Mouse (Mus musculus) megakaryocyte progenitor cell, adult 5-6 weeks (primary cell): ENCODE measurements around the gene Fam149b. TPM values are rescaled to one million over a fixed set of nuclear protein-coding genes. Genes with fewer than 3 reads are reported as not detected.

Experiments used
- ATAC-seq: replicated peaks from 2 replicates; pipeline ENCODE4 v1.8.0; 2016; ENCODE audit warnings: mild to moderate bottlenecking, moderate TSS enrichment, inconsistent platforms; ENCODE audit not compliant: poor library complexity
- total RNA-seq, 2 experiments: library from RNA; stranded (forward) in 1 of 2; stranded (reverse) in 1 of 2; fragments of 157-497, 149-512 nt in 1 of 2; fragments of 200-1000 nt in 1 of 2; gene quantifications; 2 replicates each; pipeline versions ENCODE4 v1.2.3 to v1.2.4; 2015 to 2017

Gene Fam149b
- total RNA-seq, 2 experiments from 2014 or later: 21.9 to 30.8 TPM

DNA sequence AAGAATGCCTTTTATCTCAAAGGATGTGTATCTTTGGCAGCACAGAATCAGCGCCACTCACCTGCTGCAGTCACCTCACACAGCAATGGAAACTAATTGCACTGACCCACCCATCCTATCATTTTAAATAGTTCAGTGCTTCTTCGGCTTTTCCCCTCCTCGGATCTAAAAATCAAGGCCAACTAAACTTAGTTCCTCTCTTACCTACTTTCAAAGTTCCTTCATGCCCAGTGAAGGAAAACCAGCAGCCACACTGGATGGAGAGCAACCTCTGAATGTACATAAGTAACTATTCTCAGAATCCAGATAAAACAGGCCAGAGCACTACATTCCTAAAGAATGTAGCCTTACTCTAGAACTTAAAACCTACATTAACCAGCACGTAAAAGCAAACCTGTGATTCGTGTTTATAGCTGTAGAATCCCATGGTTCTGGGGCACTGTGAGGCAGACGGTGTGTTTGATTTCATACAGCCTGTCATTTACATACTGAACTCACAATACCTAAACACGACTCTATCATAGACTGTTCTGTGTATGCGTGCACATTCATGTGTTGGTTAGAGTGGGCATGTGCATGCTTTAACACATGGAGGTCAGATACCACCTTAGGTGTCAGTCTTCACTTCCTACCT, 41.6 kb downstream of the Fam149b start:
- no peak for ATAC-seq

DNA sequence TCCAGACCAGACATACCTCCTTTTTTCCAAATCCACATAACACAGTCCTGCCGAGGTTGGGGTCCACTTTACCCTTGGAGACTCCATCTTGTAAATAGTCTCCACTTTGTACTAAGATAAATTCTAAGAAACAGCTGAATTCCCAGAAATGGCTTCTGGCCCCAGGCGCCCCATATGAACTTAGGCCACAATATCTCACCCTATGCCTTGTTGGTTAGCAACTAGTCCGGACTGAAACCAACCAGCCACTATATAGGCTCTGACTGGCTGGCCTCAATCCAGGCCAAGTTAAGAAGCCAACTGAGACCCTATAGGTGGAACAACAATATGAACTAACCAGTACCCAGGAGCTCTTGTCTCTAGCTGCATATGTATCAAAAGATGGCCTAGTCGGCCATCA, 44.4 kb downstream of the Fam149b start:
- ATAC-seq: no peak

GRCm38 (mm10) chr14:20393205-20393913, 45.4 kb downstream of the Fam149b start, which contains the start of gene Mrps16:
Mrps16 (minus strand) TSS chr14:20393634.
- peak; percentile 91 for ATAC-seq

GRCm38 (mm10) chr14:20397220-20397619, 49.3 kb downstream of the Fam149b start:
- ATAC-seq: no peak

GRCm38 (mm10) chr14:20398864-20399263, 50.9 kb downstream of the Fam149b start:
- ATAC-seq: peak; percentile 81

DNA sequence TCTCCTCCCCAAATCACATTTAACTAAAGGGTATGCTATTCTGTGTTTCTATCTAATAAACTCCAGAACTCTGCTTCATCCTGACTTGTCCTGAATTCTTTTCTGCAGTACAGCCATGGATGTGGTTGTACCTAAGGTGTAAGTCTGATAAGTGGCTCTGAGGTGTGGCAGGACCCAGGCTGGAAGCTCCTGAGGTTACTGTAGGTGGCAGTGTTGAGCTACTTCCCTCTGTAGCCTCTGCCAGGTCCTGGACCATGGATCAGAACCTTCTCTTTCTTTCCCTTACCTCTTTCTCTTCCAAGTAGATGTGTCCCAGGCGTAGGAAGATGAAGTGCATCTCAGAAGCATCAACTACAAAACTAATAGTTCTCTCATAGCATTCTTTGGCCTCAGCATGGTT, 52.1 kb downstream of the Fam149b start:
- ATAC-seq: peak; percentile 96

- 0 out of 2 replicates have a peak, but pooled peaks have one; percentile 42 for ATAC-seq
Observed at GRCm38 (mm10) chr14:20422257-20422656, 74.3 kb downstream of the Fam149b start.

DNA sequence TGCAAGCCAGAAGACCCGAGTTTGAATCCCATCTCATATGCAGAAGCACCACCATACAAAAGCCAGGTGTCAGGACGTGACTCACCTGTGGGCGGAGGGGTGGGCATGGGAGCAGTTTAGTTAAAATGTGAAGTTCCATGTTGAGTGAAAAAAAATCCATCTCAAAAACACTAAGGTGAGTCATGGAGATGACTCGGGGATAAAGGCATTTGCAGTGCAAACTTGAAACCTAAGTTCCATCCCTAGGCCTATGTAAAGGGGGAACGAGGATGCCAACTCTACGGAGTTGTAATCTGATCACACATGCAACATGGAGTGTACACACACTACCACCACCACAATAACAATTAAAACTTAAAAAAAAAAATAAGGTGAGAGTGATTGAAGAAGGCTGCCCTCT, 75.1 kb downstream of the Fam149b start:
- ATAC-seq: no peak

GRCm38 (mm10) chr14:20428593-20428992, 80.6 kb downstream of the Fam149b start:
- peak; percentile 46; the same call in 1 of the 2 replicates for ATAC-seq

- no peak for ATAC-seq
Observed at GRCm38 (mm10) chr14:20429833-20430232, 81.9 kb downstream of the Fam149b start.

GRCm38 (mm10) chr14:20431726-20432125, 83.8 kb downstream of the Fam149b start:
- no peak for ATAC-seq

DNA sequence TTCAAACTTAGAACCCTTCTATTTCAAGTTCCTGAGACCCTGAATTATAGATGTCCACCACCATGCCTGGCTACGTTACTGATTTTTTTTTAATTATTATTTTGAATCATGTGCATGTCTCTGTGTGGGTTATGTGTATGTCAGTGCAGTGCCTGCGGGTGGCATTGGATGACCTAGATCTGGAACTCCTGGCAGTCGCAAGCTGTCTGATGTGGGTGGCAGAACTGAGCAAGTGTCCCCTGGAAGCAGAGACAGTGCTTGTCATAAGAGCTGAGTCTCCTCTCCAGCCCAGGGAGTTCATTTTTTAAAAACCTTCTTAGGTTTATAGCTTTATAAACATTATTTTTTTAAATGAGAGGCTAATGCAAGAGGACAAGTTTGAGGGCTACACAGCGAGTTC, 84.5 kb downstream of the Fam149b start:
- ATAC-seq: no peak

Other genes with a start within 250 kb of the Fam149b start
- 3.4 and 3.9 TPM in 2 replicates for gene Saysd1, start 209.6 kb upstream of the Fam149b start, total RNA-seq (2015)
- 0.62 and 1.4 TPM in 2 replicates for gene Saysd1, start 209.6 kb upstream of the Fam149b start, total RNA-seq (2017)
- 0.37 and 1.7 TPM in 2 replicates for gene Kcnk5, start 166.4 kb upstream of the Fam149b start, total RNA-seq (2015)
- gene Kcnk5, start 166.4 kb upstream of the Fam149b start, total RNA-seq (2017): 1.2 and 7.0 TPM in 2 replicates
- gene Kcnk16, start 79.0 kb upstream of the Fam149b start, total RNA-seq (2015): not detected in 2 replicates
- gene Kcnk16, start 79.0 kb upstream of the Fam149b start, total RNA-seq (2017): not detected in 2 replicates
- 8.2 and 10.0 TPM in 2 replicates for gene Nudt13, start 53.5 kb upstream of the Fam149b start, total RNA-seq (2015)
- gene Nudt13, start 53.5 kb upstream of the Fam149b start, total RNA-seq (2017): 10.8 and 11.9 TPM in 2 replicates
- 44.2 and 45.9 TPM in 2 replicates for gene Ecd, start within 50 bp of the Fam149b start, total RNA-seq (2015)
- gene Ecd, start within 50 bp of the Fam149b start, total RNA-seq (2017): 67.3 and 71.2 TPM in 2 replicates
- gene Dnajc9, start 40.7 kb downstream of the Fam149b start, total RNA-seq (2015): 75.2 and 78.3 TPM in 2 replicates
- gene Dnajc9, start 40.7 kb downstream of the Fam149b start, total RNA-seq (2017): 250 and 274 TPM in 2 replicates
- 89.6 and 90.7 TPM in 2 replicates for gene Mrps16, start 45.5 kb downstream of the Fam149b start, total RNA-seq (2015)
- gene Mrps16, start 45.5 kb downstream of the Fam149b start, total RNA-seq (2017): 43.4 and 45.8 TPM in 2 replicates
- not detected in 2 replicates for gene Cfap70, start 104.1 kb downstream of the Fam149b start, total RNA-seq (2015)
- gene Cfap70, start 104.1 kb downstream of the Fam149b start, total RNA-seq (2017): not detected in 2 replicates
- gene Anxa7, start 132.0 kb downstream of the Fam149b start, total RNA-seq (2015): 52.6 and 56.2 TPM in 2 replicates
- gene Anxa7, start 132.0 kb downstream of the Fam149b start, total RNA-seq (2017): 56.4 and 63.0 TPM in 2 replicates
- 1.1 and 2.1 TPM in 2 replicates for gene Mss51, start 148.7 kb downstream of the Fam149b start, total RNA-seq (2015)
- gene Mss51, start 148.7 kb downstream of the Fam149b start, total RNA-seq (2017): 0.29 and 0.74 TPM in 2 replicates
- 166 and 169 TPM in 2 replicates for gene Ppp3cb, start 198.4 kb downstream of the Fam149b start, total RNA-seq (2015)
- 56.9 and 68.0 TPM in 2 replicates for gene Ppp3cb, start 198.4 kb downstream of the Fam149b start, total RNA-seq (2017)